Mouse (Mus musculus): ENCODE measurements around the gene Lyst. TPM values are rescaled to one million over a fixed set of nuclear protein-coding genes. Genes with fewer than 3 reads are reported as not detected.
"Not testable (repeated sequence)": the region's sequence is repeated elsewhere in the genome, so short reads cannot be mapped to it uniquely, and the experiment has no call there.

Lyst gene
- polyA plus RNA-seq, 2 experiments from 2014 or later: 9.0 to 10.5 TPM

DNA sequence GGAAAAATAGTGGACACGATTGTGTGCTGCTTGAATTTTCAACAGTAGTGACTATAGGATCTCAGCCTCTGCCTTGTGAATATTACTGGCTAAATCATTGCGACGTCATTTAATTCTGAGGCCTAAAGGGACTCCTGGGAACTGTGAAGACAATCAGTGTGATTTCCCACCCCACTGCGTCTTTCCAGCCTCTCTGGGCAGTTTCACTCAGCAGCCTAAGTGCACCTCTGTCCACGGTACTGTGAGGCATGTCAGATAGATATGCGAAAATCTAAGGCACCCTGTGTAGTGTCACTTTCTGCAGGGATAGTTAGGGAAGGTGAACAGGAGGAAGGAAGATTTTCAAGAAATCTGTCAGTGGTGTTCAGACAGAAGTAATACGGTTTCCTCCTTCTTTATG lies 193.1 kb downstream of the Lyst start:
- ATAC-seq: no peak

- ATAC-seq: peak; percentile 47
Measured at GRCm38 (mm10) chr13:13783894-13784419, 193.8 kb downstream of the Lyst start, which contains the start of gene Gng4. TSS of gene Gng4 (plus strand) at chr13:13784059.

- ATAC-seq: no peak
Measured at GRCm38 (mm10) chr13:13784420-13784936, 194.3 kb downstream of the Lyst start.

- no peak for ATAC-seq
Measured at GRCm38 (mm10) chr13:13784981-13785783, 195.0 kb downstream of the Lyst start.

DNA sequence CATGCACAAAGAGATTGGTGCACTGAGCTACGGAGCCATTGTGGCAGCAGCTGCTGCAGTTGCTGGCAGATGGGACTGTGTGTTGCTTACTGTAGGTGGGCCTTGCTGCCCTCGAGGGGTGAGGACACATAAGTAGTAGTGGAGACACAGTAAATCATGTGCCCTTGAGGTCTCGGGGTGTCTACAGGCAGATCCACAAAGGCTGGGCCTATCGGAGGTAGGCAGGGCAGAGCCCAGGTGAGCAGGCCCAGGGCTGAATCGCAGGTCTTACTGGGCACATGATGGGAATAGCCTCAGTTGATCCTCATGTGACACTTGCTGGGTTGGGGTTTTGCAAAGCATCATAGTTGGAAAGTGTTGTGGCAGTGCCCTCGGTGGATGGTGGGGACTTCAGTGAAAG lies 196.8 kb downstream of the Lyst start:
- ATAC-seq: no peak

- no peak for ATAC-seq
Measured at GRCm38 (mm10) chr13:13788070-13788469, 197.9 kb downstream of the Lyst start.

- ATAC-seq: no peak
Measured at GRCm38 (mm10) chr13:13791981-13792380, 201.8 kb downstream of the Lyst start.

DNA sequence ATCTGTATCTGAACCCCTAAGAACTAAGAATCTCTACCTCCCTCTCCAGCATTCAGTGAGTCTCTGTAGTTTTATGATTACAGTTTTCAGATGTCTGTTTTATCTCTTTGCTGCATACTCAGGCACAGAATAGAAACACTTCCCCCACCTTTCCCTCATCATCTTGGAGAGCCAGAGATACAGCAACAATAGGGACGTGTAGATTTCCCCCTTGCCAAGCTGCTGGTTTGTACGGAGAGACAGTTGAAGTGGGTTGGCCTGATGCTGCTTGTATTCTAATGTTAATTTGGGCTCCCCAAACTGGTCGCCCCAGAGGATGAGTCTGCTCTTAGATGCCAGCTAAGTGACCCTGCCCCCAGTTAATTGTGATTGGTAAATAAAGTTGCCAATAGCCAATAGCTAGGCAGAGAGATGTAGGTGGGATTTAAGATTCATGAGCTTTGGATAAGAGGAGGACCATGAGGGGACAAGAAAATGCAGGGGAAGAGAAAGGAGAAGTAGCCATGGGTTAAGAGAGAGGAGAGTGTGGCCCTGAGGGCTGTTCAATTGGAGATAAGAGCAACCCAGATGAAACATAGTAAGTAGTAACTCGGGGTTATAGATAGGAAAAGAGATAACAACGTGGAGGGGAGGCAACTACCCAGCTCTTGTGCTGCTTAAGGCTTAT lies 205.1 kb downstream of the Lyst start:
- no peak for ATAC-seq

GRCm38 (mm10) chr13:13796082-13796481 lies 205.9 kb downstream of the Lyst start:
- ATAC-seq: no peak

DNA sequence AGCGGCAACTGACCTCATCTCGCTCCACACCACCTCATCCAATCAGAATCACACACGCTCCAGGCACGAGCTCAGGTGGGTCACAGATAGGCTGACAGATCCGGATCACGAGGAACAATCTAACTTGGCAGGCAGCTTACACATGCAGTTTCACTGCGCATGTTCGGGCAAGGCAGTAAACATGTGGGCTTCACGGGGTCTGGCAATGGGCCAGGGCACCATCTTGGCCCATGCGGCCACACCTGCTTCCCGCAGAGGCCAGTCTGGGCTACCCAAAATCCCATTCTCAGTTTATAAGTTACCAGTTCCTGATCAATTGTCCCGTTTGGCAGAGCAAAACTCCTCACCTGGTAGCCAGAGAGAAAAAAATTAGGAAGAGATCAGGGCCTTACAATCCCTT lies 207.6 kb downstream of the Lyst start:
- ATAC-seq: not testable (repeated sequence)

- no peak for ATAC-seq
Measured at GRCm38 (mm10) chr13:13798775-13799174, 208.6 kb downstream of the Lyst start.

GRCm38 (mm10) chr13:13808337-13809132 lies 218.3 kb downstream of the Lyst start:
- no peak for ATAC-seq

- no peak for ATAC-seq
Measured at GRCm38 (mm10) chr13:13810885-13811284, 220.7 kb downstream of the Lyst start.

- no peak for ATAC-seq
Measured at GRCm38 (mm10) chr13:13818696-13819095, 228.5 kb downstream of the Lyst start.

DNA sequence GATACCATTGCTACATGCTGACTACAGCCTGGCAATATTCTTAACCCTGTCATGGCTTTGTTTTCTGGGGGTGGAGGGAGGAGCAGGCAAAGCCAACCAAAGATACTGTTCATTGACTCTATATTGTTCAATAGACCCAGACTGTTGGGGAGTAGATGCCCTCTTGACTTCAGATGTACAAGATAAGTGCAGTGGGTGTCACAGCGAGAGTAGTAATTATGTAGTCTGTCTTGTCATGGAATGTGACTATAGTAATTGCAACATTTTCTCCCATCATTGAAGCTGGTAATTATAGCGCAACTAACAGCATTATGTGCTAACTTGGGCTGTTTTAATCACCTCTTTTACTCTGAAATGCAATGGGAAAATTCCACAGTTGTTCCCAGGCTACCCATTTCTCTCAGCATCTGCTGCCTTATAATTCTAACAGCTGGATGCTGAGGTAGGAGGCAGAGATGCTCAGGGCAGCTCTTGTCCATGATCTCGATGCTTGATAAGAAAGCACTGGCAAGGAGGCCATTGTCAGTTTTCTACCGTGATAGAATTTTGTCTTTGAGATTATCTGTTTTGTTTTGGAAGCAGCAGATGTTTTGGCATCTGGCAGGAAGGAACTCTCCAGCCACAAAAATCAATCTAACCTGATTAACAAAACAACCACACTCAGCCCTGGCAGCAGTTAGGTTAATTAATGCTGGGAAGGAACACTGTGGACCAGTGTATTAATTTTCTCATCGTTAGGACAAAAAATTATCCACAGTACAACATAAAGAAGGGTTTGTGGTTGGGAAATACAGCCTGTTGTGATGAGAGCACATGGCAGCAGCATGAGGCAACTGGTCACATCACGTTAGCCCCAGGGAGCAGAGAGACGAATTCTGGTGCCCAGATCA lies 230.3 kb downstream of the Lyst start:
- no peak for ATAC-seq

- no peak for ATAC-seq
Measured at GRCm38 (mm10) chr13:13824946-13825345, 234.7 kb downstream of the Lyst start.

DNA sequence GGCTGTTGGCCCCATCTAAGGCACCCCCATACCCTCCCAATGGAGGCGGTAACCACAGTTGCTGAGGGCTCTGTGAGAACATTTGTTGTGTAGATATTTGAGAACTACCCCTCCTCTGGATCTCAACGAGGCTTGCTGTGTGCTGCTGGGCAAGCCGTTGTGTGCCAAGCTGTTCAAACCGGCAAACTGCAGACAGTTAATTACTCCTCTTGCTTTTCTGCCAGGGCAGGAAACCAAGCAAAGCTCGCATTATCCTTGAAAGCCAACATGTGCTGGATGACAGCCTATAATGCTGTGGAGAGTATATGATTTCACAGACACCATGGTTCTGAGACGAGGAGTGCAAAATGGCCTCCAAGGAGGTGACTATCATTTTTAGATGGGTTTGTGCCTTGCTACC lies 236.3 kb downstream of the Lyst start:
- no peak for ATAC-seq

- no peak for ATAC-seq
Measured at GRCm38 (mm10) chr13:13828125-13828524, 237.9 kb downstream of the Lyst start.
